Mouse (Mus musculus): ENCODE data around the gene Nabp1. TPM values are rescaled to one million over a fixed set of nuclear protein-coding genes. Genes with fewer than 3 reads are reported as not detected.

Gene Nabp1
- polyA plus RNA-seq, 1 experiment = 42.4 TPM

DNA sequence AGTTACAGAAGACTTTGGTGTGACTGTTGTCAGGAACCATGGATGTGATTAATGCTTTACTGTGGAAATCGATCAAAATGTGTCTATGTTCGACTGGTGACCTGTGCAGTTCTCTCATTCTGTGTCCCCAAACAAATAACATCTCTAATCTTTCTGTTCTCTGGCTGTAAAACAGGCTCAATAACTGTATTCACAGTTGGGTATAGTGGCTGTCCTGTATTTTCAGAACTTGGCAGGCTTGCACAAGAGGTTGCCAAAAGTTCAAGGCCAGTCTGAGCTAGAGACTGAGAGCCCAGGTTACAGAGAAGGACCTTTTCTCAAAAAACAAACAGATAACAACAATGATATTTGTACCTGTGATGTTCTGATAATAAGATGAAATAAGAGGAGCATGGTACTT, 34.1 kb upstream of the Nabp1 start:
- Histone ChIP-seq H3K4me3 (ENCODE audit: insufficient read depth, low read length) (no peak overlapping the region), H3K27ac (ENCODE audit: insufficient read depth, low read depth, low read length) (no peak overlapping the region), H3K4me1 (ENCODE audit: control insufficient read depth, insufficient read depth, low read length) (peaks cover 41% of the 10 kb centered on the region)
- TF ChIP-seq POLR2A (IDR thresholded peaks at IDR 0.05; ENCODE audit: borderline replicate concordance, low read depth, low read length) (no peak), CTCF (IDR thresholded peaks at IDR 0.05; ENCODE audit: low read depth, low read length) (no peak)

DNA sequence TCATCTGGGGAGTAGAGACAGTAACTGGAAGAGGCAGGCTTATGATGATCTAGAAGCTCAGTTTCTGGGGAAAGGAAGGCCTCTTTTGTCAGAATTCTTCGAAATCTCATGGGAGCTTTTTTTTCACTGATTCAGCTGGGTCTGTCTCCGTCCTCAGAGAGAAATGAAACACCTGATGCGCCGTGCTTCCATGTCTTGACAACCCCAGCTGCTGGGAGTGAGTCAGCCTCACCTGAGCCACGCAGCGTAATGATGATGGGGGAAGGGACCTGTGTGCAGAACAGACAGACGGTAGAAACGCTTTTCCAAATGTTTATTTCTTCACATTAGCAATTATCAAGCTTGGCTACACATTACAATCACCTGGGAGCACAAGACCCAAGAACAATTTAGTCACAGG, 31.6 kb upstream of the Nabp1 start:
- Histone ChIP-seq H3K27ac (ENCODE audit: insufficient read depth, low read depth, low read length) (no peak overlapping the region), H3K4me3 (ENCODE audit: insufficient read depth, low read length) (no peak overlapping the region), H3K4me1 (ENCODE audit: control insufficient read depth, insufficient read depth, low read length) (peaks cover 37% of the 10 kb centered on the region)
- TF ChIP-seq POLR2A (IDR thresholded peaks at IDR 0.05; ENCODE audit: borderline replicate concordance, low read depth, low read length) (no peak), CTCF (IDR thresholded peaks at IDR 0.05; ENCODE audit: low read depth, low read length) (no peak)

DNA sequence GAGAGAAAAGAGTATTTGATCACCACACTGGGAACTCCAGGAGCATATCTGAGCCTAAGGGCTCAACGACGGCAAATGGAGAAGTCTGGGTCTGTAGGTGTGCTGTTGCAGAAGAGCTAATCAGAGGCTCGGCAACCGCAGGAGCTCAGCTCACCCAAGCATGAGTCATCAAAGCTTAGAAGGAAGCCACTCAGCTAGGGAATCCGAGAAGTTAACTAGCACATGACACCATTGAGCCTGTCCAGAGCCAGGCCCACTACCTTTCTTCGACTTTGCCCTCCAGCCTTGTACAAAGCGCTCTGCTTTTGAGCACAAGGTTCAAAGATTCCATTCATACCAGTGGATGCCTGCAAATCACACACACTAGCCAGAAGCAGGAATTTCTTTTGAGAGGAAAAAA, 30.9 kb upstream of the Nabp1 start:
- Histone ChIP-seq H3K4me3 (ENCODE audit: insufficient read depth, low read length) (no peak overlapping the region), H3K4me1 (ENCODE audit: control insufficient read depth, insufficient read depth, low read length) (peaks cover 32% of the 10 kb centered on the region), H3K27ac (ENCODE audit: insufficient read depth, low read depth, low read length) (peak overlapping the region; percentile 35; the same call in 1 of the 2 replicates)
- no peak for TF ChIP-seq POLR2A (IDR thresholded peaks at IDR 0.05; ENCODE audit: borderline replicate concordance, low read depth, low read length)
- TF ChIP-seq CTCF (IDR thresholded peaks at IDR 0.05; ENCODE audit: low read depth, low read length) = no peak

DNA sequence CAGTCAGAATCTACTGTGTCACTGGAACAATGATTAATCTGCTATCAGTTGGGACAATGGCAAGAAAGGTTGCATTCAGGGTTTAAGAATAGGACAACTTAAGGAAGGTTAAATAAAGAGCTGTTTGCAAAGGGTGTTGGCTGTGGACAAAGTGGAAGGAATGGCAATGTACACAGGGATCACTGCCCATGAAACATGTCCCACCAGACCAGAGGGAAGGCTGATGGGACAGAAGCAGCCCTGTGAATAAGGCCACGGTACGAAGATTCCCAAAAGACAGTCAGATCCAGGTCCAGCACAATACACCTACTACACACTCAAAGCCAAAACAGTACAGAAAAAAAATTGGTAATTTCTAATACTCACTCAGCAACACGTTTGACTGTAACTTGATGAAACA, 30.3 kb upstream of the Nabp1 start:
- H3K4me3 ChIP-seq (ENCODE audit: insufficient read depth, low read length) = no peak overlapping the region
- TF ChIP-seq CTCF (IDR thresholded peaks at IDR 0.05; ENCODE audit: low read depth, low read length) (no peak), POLR2A (IDR thresholded peaks at IDR 0.05; ENCODE audit: borderline replicate concordance, low read depth, low read length) (no peak)
- H3K27ac ChIP-seq (ENCODE audit: insufficient read depth, low read depth, low read length) = no peak overlapping the region
- peaks cover 27% of the 10 kb centered on the region for H3K4me1 ChIP-seq (ENCODE audit: control insufficient read depth, insufficient read depth, low read length)

DNA sequence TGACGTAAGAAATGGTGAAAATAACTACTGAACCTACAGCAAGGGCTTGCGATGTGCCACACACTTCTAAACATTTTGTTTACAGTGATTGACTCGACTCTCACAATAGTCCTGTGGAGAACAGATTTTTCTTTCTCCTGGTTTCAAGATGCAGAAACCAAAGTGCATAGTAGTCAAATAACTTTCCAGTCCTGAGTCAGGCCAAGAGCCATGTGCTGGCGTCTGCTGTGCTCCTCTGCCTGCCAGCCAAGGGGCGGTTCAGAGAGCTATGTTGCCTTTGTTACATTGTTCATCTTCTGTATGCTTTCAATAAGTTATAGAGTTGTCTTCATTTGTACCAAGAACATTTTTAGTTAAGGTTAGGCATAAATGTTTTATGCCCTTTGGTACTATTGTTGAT, 29.2 kb upstream of the Nabp1 start:
- H3K4me1 ChIP-seq (ENCODE audit: control insufficient read depth, insufficient read depth, low read length) = peaks cover 25% of the 10 kb centered on the region
- TF ChIP-seq CTCF (IDR thresholded peaks at IDR 0.05; ENCODE audit: low read depth, low read length) = no peak
- no peak for TF ChIP-seq POLR2A (IDR thresholded peaks at IDR 0.05; ENCODE audit: borderline replicate concordance, low read depth, low read length)
- no peak overlapping the region for H3K27ac ChIP-seq (ENCODE audit: insufficient read depth, low read depth, low read length)
- H3K4me3 ChIP-seq (ENCODE audit: insufficient read depth, low read length) = no peak overlapping the region

DNA sequence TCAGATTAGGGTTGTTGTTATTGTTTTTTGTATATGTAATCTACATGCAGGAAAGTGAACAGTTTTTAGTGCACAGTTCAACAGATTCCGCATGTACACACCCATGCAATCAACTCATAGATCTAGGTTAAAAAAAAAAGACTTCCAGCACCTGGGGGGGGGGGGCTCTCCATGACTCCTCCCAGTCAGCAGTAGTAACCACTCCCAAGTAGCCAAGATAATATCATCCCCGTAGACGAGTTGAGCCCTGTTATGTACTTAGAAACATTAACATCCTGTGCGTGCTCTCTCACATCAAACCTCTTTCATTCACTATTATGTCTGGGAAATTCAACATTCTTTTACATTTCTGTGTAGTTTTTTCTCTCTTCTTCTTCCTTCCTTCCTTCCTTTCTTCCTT, 28.0 kb upstream of the Nabp1 start:
- Histone ChIP-seq H3K4me3 (ENCODE audit: insufficient read depth, low read length) (no peak overlapping the region), H3K4me1 (ENCODE audit: control insufficient read depth, insufficient read depth, low read length) (peaks cover 28% of the 10 kb centered on the region), H3K27ac (ENCODE audit: insufficient read depth, low read depth, low read length) (no peak overlapping the region)
- TF ChIP-seq POLR2A (IDR thresholded peaks at IDR 0.05; ENCODE audit: borderline replicate concordance, low read depth, low read length) (no peak), CTCF (IDR thresholded peaks at IDR 0.05; ENCODE audit: low read depth, low read length) (no peak)

DNA sequence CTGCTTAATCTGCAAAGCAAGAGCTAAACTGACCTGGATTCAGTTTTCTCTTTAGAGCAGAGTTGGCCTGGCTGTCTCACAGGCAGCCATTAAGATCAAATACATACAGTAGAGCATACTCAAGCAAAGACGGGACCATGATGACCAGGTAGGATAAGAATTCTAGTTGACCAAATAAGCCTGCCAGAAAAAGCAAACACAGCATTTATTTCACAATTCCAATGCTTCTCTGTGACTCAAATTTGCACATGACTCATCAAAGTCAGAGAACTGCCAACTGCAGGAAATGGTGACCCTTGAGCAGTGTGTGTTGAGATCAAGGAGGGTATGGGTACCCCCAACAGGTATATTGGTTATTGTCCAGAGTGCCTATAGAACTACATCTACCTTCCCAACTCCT, 27.4 kb upstream of the Nabp1 start:
- H3K27ac ChIP-seq (ENCODE audit: insufficient read depth, low read depth, low read length) = no peak overlapping the region
- H3K4me1 ChIP-seq (ENCODE audit: control insufficient read depth, insufficient read depth, low read length) = peaks cover 31% of the 10 kb centered on the region
- no peak for TF ChIP-seq POLR2A (IDR thresholded peaks at IDR 0.05; ENCODE audit: borderline replicate concordance, low read depth, low read length)
- TF ChIP-seq CTCF (IDR thresholded peaks at IDR 0.05; ENCODE audit: low read depth, low read length) = no peak
- H3K4me3 ChIP-seq (ENCODE audit: insufficient read depth, low read length) = no peak overlapping the region

DNA sequence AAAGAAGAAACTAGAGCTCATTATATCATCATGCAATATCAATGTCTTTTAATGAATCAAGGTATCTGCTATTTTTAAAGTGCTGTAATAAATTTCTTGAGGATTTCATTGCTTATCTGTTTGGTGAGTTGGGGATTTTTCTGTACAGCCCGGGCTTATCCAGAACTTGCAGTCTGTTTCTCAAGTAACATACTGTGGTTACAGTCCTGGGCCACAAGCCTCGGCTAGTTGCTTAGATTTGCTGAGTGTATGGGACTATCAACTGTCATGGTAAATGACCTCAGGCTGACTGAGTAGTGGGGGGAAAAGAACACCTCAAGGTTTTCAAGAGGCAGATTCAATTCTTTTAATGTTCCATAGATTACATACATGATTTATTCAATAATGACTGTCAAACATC, 24.8 kb upstream of the Nabp1 start:
- Histone ChIP-seq H3K27ac (ENCODE audit: insufficient read depth, low read depth, low read length) (no peak overlapping the region), H3K4me3 (ENCODE audit: insufficient read depth, low read length) (no peak overlapping the region), H3K4me1 (ENCODE audit: control insufficient read depth, insufficient read depth, low read length) (peaks cover 35% of the 10 kb centered on the region)
- TF ChIP-seq CTCF (IDR thresholded peaks at IDR 0.05; ENCODE audit: low read depth, low read length) (no peak), POLR2A (IDR thresholded peaks at IDR 0.05; ENCODE audit: borderline replicate concordance, low read depth, low read length) (no peak)

DNA sequence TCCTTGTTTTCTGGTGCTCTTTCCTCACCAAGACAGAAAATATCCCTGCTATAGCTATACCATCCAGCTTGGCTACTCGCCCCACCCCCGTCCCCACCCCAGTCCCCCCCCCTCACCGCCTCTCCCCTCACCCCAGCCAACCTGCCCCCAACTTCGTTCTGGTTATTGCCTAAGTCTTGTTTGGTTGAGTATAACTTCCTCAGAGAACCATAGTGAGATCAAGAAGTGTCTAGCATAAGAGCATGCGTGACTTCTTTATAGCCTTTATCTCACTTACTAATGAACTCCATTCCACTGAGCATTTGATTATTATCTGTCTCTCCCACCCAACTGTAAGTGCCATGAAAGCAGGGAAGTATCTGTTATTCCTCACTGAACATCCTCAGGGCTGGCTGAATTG, 24.1 kb upstream of the Nabp1 start:
- Histone ChIP-seq H3K4me1 (ENCODE audit: control insufficient read depth, insufficient read depth, low read length) (peaks cover 37% of the 10 kb centered on the region), H3K27ac (ENCODE audit: insufficient read depth, low read depth, low read length) (no peak overlapping the region), H3K4me3 (ENCODE audit: insufficient read depth, low read length) (no peak overlapping the region)
- no peak for TF ChIP-seq POLR2A (IDR thresholded peaks at IDR 0.05; ENCODE audit: borderline replicate concordance, low read depth, low read length)
- no peak for TF ChIP-seq CTCF (IDR thresholded peaks at IDR 0.05; ENCODE audit: low read depth, low read length)

DNA sequence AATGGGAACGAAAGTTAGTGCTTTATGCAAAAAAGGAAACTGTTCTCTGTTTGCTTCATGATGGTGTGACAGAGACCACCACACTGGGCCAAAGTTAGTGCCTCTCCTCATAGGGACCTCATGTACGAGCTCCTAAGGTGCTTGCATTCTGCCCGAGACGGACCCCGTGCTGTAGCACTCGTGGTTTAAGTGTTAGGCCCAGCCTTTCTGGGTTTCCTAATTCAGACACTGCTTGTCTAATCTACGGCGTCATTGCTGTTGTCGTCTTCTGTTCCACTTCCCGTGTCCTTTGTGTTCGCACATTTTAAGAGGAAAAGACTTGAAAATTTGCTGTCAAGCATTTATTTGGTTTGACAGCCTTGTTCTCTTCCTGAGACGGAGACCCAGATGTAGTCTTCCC, 23.0 kb upstream of the Nabp1 start:
- TF ChIP-seq POLR2A (IDR thresholded peaks at IDR 0.05; ENCODE audit: borderline replicate concordance, low read depth, low read length) (no peak), CTCF (IDR thresholded peaks at IDR 0.05; ENCODE audit: low read depth, low read length) (no peak)
- Histone ChIP-seq H3K4me3 (ENCODE audit: insufficient read depth, low read length) (no peak overlapping the region), H3K4me1 (ENCODE audit: control insufficient read depth, insufficient read depth, low read length) (peaks cover 37% of the 10 kb centered on the region), H3K27ac (ENCODE audit: insufficient read depth, low read depth, low read length) (no peak overlapping the region)

DNA sequence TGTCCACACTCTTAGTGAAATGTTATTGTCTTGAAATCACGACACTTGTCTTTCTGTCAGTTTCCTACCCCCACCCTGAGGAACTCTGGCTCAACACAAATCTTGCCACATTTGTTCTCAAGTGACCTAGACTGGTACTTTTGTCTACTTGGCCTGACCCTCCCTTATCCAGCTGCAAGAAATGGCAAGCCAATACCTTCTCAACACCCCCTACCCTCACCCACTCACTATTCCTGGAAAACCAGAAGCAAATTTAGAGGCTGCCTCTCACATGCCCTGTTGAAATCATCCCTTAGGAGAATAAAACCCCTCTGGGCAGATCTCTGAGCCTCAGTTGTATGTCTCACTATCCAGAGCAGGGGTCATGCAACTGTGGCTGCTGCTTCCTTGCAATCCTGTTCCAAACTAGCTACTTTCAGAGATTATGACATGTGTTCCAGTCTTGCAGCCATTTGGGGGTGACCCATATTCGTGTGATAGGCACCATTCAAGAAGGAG, 20.4 kb upstream of the Nabp1 start:
- peaks cover 38% of the 10 kb centered on the region for H3K4me1 ChIP-seq (ENCODE audit: control insufficient read depth, insufficient read depth, low read length)
- no peak overlapping the region for H3K4me3 ChIP-seq (ENCODE audit: insufficient read depth, low read length)
- no peak overlapping the region for H3K27ac ChIP-seq (ENCODE audit: insufficient read depth, low read depth, low read length)
- TF ChIP-seq POLR2A (IDR thresholded peaks at IDR 0.05; ENCODE audit: borderline replicate concordance, low read depth, low read length) (no peak), CTCF (IDR thresholded peaks at IDR 0.05; ENCODE audit: low read depth, low read length) (no peak)

Measured in bone marrow macrophage, adult 2 months (primary cell).